Mouse (Mus musculus): ENCODE results near the gene Cd2. TPM values are rescaled to one million over a fixed set of nuclear protein-coding genes. Genes with fewer than 3 reads are reported as not detected.

Cd2 gene
- total RNA-seq (2021), result not detected
- long read RNA-seq, result 0 reads

- no peak for DNase-seq (ENCODE audit: low spot score in 2 of 2)
Measured at GRCm38 (mm10) chr3:101287911-101288311, at the start of gene Cd2. Gene Cd2 (minus strand): TSS chr3:101287939.

GRCm38 (mm10) chr3:101328617-101329016 lies 40.9 kb upstream of the Cd2 start:
- no peak for DNase-seq (ENCODE audit: low spot score in 2 of 2)

GRCm38 (mm10) chr3:101327248-101327647 lies 39.5 kb upstream of the Cd2 start:
- no peak for DNase-seq (ENCODE audit: low spot score in 2 of 2)

- no peak for DNase-seq (ENCODE audit: low spot score in 2 of 2)
Measured at GRCm38 (mm10) chr3:101322437-101322836, 34.7 kb upstream of the Cd2 start.

GRCm38 (mm10) chr3:101320874-101321273 lies 33.1 kb upstream of the Cd2 start:
- no peak for DNase-seq (ENCODE audit: low spot score in 2 of 2)

- no peak for DNase-seq (ENCODE audit: low spot score in 2 of 2)
Measured at GRCm38 (mm10) chr3:101318516-101319170, 30.9 kb upstream of the Cd2 start.

- DNase-seq (ENCODE audit: low spot score in 2 of 2), result no peak
Measured at GRCm38 (mm10) chr3:101318115-101318514, 30.4 kb upstream of the Cd2 start.

GRCm38 (mm10) chr3:101314954-101315353 lies 27.2 kb upstream of the Cd2 start:
- DNase-seq (ENCODE audit: low spot score in 2 of 2), result no peak

GRCm38 (mm10) chr3:101313266-101314051 lies 25.7 kb upstream of the Cd2 start:
- no peak for DNase-seq (ENCODE audit: low spot score in 2 of 2)

GRCm38 (mm10) chr3:101310977-101311376 lies 23.2 kb upstream of the Cd2 start:
- no peak for DNase-seq (ENCODE audit: low spot score in 2 of 2)

GRCm38 (mm10) chr3:101309626-101310025 lies 21.9 kb upstream of the Cd2 start:
- no peak for DNase-seq (ENCODE audit: low spot score in 2 of 2)

GRCm38 (mm10) chr3:101306090-101306489 lies 18.4 kb upstream of the Cd2 start:
- no peak for DNase-seq (ENCODE audit: low spot score in 2 of 2)

- DNase-seq (ENCODE audit: low spot score in 2 of 2), result no peak
Measured at GRCm38 (mm10) chr3:101305046-101305445, 17.3 kb upstream of the Cd2 start.

GRCm38 (mm10) chr3:101304156-101304555 lies 16.4 kb upstream of the Cd2 start:
- peak; percentile 56 to 85 for DNase-seq (ENCODE audit: low spot score in 2 of 2)

GRCm38 (mm10) chr3:101300271-101301071 lies 12.7 kb upstream of the Cd2 start:
- DNase-seq (ENCODE audit: low spot score in 2 of 2), result peak; percentile 60 to 74

- DNase-seq (ENCODE audit: low spot score in 2 of 2), result no peak
Measured at GRCm38 (mm10) chr3:101299591-101299990, 11.9 kb upstream of the Cd2 start.

GRCm38 (mm10) chr3:101297221-101297620 lies 9.5 kb upstream of the Cd2 start:
- no peak for DNase-seq (ENCODE audit: low spot score in 2 of 2)

- DNase-seq (ENCODE audit: low spot score in 2 of 2), result no peak
Measured at GRCm38 (mm10) chr3:101295931-101296820, 8.4 kb upstream of the Cd2 start.

- DNase-seq (ENCODE audit: low spot score in 2 of 2), result peak; percentile 86 to 95
Measured at GRCm38 (mm10) chr3:101295366-101295867, 7.7 kb upstream of the Cd2 start.
